Comparison of ENCODE assay signal across 14 mouse cellular contexts in the genomic region with DNA sequence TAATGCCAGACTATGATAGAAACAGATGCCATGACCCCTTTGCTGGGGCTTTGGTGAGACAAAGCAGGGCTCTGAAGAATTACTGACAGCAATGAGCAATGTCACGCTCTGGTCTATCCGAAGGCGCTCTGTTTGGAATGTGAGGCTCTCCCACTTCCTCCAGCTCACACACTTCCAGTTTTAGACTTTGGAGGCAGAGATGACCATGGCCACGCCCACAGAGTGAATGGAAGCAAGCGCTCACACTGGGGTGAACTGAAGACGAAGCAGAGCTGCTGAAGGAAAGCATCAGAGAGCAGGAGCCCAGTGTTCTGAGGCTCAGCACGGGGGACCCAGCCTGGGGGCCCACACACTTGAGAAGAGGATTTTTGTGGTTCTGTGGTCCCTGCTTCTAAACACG. TPM values are rescaled to one million over a fixed set of nuclear protein-coding genes. Genes with fewer than 3 reads are reported as not detected.
DNase-seq lines count a peak whose midpoint lies in the region; ATAC-seq lines count a peak whose summit lies in the region.
"Had no signal": no experiment of that assay in that cellular context is flagged by ENCODE, and none has a peak within 500 bp of the region (broad histone marks: within the 10 kb centered on the region; RNA-seq: fewer than 3 reads in every experiment).

No protein-coding gene starts in this region.

- H3K27ac ChIP-seq in lung, embryonic 15.5 days: no peak overlapping the region
- no peak overlapping the region for H3K27ac ChIP-seq in intestine, embryonic 16.5 days (ENCODE audit: low read length)
- H3K27ac ChIP-seq in stomach, embryonic 16.5 days (ENCODE audit: low read length): no peak overlapping the region
- H3K27ac ChIP-seq: liver, embryonic 12.5 days; midbrain, embryonic 13.5 days; neural tube, embryonic 12.5 days had no signal

- no peak overlapping the region for H3K4me3 ChIP-seq in lung, embryonic 15.5 days
- no peak overlapping the region for H3K4me3 ChIP-seq in intestine, embryonic 16.5 days (ENCODE audit: low read length)
- no peak overlapping the region for H3K4me3 ChIP-seq in stomach, embryonic 16.5 days (replicated peaks; ENCODE audit: low read length)
- H3K4me3 ChIP-seq: liver, embryonic 12.5 days; midbrain, embryonic 13.5 days; neural tube, embryonic 12.5 days had no signal

- ATAC-seq in lung, embryonic 15.5 days (ENCODE audit: borderline replicate concordance, extremely low read depth, low FRiP score, low TSS enrichment): peak; percentile 27; the same call in 1 of the 2 replicates
- peak; percentile 64 for ATAC-seq in intestine, embryonic 16.5 days
- no peak for ATAC-seq in stomach, embryonic 16.5 days (ENCODE audit: insufficient read depth, low FRiP score)
- ATAC-seq: forebrain, embryonic 16.5 days; liver, embryonic 12.5 days; midbrain, embryonic 13.5 days had no signal

- peaks cover 6% of the 10 kb centered on the region for H3K4me1 ChIP-seq in lung, embryonic 15.5 days
- H3K4me1 ChIP-seq in intestine, embryonic 16.5 days (ENCODE audit: control insufficient read depth, insufficient read depth, low read length): no peaks in the 10 kb centered on the region
- no peaks in the 10 kb centered on the region for H3K4me1 ChIP-seq in stomach, embryonic 16.5 days (ENCODE audit: control insufficient read depth, insufficient read depth, low read length)
- H3K4me1 ChIP-seq: liver, embryonic 12.5 days; midbrain, embryonic 13.5 days; neural tube, embryonic 12.5 days had no signal

- 31% methylated on average over 8 of the region's 8 CpGs for WGBS in lung, embryonic 15.5 days
- 33% methylated on average over 8 of the region's 8 CpGs for WGBS in intestine, embryonic 16.5 days
- WGBS in stomach, embryonic 16.5 days: 40% methylated on average over 8 of the region's 8 CpGs

- H3K36me3 ChIP-seq in lung, embryonic 15.5 days: no peaks in the 10 kb centered on the region
- H3K36me3 ChIP-seq in intestine, embryonic 16.5 days (ENCODE audit: control insufficient read depth, insufficient read depth, low read length): no peaks in the 10 kb centered on the region
- H3K36me3 ChIP-seq in stomach, embryonic 16.5 days (ENCODE audit: control insufficient read depth, insufficient read depth, low read length): no peaks in the 10 kb centered on the region
- H3K36me3 ChIP-seq: liver, embryonic 12.5 days; midbrain, embryonic 13.5 days; neural tube, embryonic 12.5 days had no signal

- H3K27me3 ChIP-seq in lung, embryonic 15.5 days: no peaks in the 10 kb centered on the region
- H3K27me3 ChIP-seq in intestine, embryonic 16.5 days (replicated peaks; ENCODE audit: control insufficient read depth, insufficient read depth, low read length): no peaks in the 10 kb centered on the region
- no peaks in the 10 kb centered on the region for H3K27me3 ChIP-seq in stomach, embryonic 16.5 days (ENCODE audit: control insufficient read depth, insufficient read depth, low read length)
- H3K27me3 ChIP-seq: liver, embryonic 12.5 days; midbrain, embryonic 13.5 days; neural tube, embryonic 12.5 days had no signal

- H3K9me3 ChIP-seq in lung, embryonic 15.5 days: no peaks in the 10 kb centered on the region
- H3K9me3 ChIP-seq in intestine, embryonic 16.5 days (ENCODE audit: control insufficient read depth, low read length): no peaks in the 10 kb centered on the region
- H3K9me3 ChIP-seq in stomach, embryonic 16.5 days (replicated peaks; ENCODE audit: control insufficient read depth, low read length): no peaks in the 10 kb centered on the region
- H3K9me3 ChIP-seq: liver, embryonic 12.5 days; midbrain, embryonic 13.5 days; neural tube, embryonic 12.5 days had no signal

- H3K9ac ChIP-seq in lung, embryonic 15.5 days: no peak overlapping the region
- peak overlapping the region; percentile 54; the same call in 1 of the 2 replicates for H3K9ac ChIP-seq in intestine, embryonic 16.5 days (ENCODE audit: low read depth, low read length)
- no peak overlapping the region for H3K9ac ChIP-seq in stomach, embryonic 16.5 days (ENCODE audit: low read length)
- H3K9ac ChIP-seq: liver, embryonic 12.5 days; midbrain, embryonic 13.5 days; neural tube, embryonic 12.5 days had no signal

- peak; percentile 34 for DNase-seq in embryo, embryonic 10 days (ENCODE audit: low spot score)
- DNase-seq in embryo, embryonic 9.5 days (ENCODE audit: extremely low spot score): no peak
- no peak for DNase-seq in lung, adult 18-20 months
- DNase-seq in adrenal gland, postnatal 10 days: no peak
- no peak for DNase-seq in left cerebral cortex, adult 11 months (ENCODE audit: low spot score)
- DNase-seq: right cerebral cortex, adult 18-20 months had no signal

- peak overlapping the region; percentile 28 for H3K4me2 ChIP-seq in lung, embryonic 15.5 days
- peak overlapping the region; percentile 28 for H3K4me2 ChIP-seq in intestine, embryonic 16.5 days (ENCODE audit: low read depth, low read length)
- peak overlapping the region; percentile 40 for H3K4me2 ChIP-seq in stomach, embryonic 16.5 days (ENCODE audit: low read depth, low read length)
- H3K4me2 ChIP-seq: liver, embryonic 12.5 days; midbrain, embryonic 13.5 days; neural tube, embryonic 12.5 days had no signal

RNA-seq across cellular contexts. Expression of a gene that starts 37.3 kb away (rescaled TPM):
- polyA plus RNA-seq in lung, embryonic 15.5 days (2015; fragmentation: Nextera tagmentation; extraction: Ambion mirVana): 2.9 and 3.2 TPM in 2 replicates
- 2.2 and 2.4 TPM in 2 replicates for polyA plus RNA-seq in intestine, embryonic 16.5 days (2015; fragmentation: Nextera tagmentation; extraction: Ambion mirVana)
- 3.2 and 3.3 TPM in 2 replicates for polyA plus RNA-seq in stomach, embryonic 16.5 days (2015; fragmentation: Nextera tagmentation; extraction: Ambion mirVana)
- 1 to 10 TPM; 1.8 to 2.4 TPM for total RNA-seq in adrenal gland, postnatal 10 days (2021)
- total RNA-seq: MEL had no signal
